Mouse (Mus musculus): ENCODE data around the gene Zcchc13.

The Zcchc13 gene

DNA sequence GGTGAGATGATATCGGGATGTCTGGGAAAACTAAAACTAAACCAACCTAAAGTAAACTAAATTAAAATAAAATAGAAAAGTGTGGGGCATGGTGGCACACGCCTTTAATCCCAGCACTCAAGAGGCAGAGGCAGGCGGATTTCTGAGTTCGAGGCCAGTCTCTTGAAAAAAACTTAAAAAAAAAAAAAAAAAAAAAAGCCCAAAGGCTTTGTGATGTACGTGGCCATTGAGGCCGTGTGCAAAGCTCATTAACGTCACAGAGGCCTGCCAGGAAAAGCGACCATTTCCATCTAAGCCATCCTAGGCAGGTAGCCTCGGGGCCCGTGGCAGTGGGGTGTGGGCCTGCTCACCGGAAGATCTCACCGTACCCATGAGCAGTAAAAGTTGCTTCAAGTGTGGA is at the start of gene Zcchc13:
Zcchc13 (plus strand) TSS at position 284 of the 400 bp plus-strand sequence.
- no peak for DNase-seq

DNA sequence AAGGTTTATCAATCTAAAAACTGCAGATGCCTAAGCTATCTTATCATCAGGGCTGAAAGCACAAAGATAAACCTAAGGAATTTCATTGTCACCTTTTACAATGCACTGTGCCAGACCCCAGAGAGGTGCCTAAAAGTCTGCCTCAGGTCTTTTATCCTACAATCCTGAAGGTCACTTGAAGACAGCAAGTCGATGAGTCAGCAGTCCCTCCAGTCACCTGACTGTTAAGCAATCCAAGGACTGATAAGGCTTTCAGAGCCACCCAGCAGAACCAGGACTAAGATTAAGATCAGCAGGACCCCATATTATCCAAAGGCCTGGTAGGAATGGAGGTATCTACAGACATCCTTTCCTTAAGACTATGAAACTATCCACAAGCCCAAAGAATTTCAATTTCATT is 46.1 kb upstream of the Zcchc13 start:
- no peak for DNase-seq

DNA sequence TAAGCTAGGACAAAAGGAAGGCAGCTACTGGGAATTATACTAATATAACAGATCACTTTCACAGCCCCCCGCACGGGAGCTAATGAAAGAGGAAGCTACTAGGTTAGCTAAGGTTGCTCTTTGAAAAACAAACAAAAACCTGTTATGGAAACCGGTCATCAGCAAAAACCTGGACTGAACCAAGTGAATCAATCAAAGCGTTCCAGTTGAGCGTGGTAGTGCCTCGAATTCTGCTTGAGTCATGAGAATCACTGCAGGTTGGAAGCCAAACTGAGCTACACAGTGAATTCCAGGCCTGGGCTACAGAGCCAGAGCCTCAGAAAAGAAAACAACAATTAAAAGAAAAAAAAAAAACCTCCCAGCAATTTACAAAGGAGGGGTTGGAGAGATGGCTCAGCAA is 38.3 kb upstream of the Zcchc13 start:
- DNase-seq = no peak

DNA sequence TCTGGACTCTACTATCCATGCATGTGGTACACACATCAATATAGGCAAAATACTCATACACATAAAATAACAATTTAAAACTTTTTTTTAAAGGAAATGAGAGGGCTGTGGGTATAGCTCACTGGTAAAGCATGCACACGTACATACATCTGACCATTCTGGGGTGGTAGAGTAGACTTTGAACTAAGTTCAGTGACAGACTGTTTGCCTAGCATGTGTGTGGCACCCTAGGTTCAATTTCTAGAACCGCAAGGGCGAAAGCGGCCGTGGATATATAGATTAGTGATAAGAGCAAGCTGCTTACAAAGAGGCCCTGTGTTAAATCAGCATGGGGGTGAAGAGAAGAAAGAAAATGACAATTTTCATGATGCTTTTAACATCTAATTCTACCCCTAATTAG is 27.8 kb upstream of the Zcchc13 start:
- no peak for DNase-seq

DNA sequence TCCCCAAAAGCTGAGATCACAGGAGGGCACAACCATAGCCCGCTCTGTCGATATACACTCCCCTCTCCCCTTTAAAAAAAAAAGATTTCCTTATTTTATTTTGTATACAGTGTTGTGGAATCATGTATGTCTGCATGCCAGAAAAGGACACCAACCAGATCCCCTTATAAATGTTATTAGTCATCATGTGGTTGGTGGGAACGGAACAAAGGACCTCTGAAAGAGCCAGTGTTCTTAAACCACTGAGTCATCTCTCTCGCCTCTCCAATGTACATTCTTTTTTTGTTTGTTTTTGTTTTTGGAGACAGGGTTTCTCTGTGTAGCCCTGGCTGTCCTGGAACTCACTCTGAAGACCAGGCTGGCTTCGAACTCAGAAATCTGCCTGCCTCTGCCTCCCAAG is 26.2 kb upstream of the Zcchc13 start:
- no peak for DNase-seq

DNA sequence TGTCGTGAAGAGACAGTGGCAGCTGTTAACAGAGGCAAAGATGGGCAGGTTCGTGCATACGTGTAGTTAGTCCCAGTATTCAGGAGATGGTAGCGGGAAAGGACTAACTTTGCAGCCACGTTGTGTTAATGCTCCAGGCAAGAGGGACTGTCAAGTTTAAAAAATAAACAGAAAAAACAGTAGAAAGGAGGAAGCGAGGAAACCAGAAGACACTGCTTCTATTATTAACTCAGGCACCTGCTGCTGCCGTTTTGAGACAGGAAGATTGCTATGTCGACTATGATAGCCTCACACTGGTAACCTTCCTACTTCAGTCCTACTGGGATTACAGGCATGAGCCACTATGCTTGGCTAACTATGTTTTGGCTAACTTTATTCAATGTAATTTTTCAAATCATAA is 24.9 kb upstream of the Zcchc13 start:
- DNase-seq = peak; percentile 38 to 55

DNA sequence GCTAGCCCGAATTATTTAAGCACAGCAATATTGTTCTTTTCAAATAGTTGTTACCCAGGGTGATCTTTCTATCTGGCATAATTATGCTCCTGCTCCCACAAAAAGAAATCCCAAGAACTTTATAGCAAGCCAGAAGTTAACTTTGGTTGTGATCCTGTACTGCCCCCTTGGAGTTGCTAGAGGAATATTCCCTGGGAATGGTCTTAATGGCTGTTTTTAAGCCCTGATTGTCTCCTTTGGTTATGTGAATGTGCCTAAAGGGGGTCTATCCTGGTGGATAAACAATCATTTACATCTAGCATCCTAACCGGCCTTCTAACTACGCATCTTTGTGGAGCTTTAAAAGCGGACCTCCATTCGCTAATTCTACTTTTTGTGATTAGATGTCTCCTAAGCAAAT is 20.0 kb upstream of the Zcchc13 start:
- no peak for DNase-seq

DNA sequence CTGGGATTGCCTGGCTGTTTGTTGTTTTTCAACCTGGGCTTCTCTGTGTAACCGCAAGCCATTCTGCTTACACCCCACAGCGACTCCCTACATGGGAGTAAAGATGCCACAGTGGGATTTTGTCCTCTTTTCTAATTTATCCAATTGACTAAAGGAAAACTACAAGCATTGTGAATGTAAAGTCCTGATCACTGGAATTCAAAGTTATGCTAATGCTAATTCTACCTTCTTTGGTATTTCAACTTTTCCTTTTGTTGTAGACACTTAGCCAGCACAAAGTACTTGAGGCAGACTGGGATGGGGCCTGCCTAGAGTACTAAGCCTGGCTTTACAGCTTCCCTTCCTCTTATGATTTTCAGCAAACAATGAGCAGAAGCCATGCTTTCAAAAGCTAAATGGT is 18.9 kb upstream of the Zcchc13 start:
- no peak for DNase-seq

DNA sequence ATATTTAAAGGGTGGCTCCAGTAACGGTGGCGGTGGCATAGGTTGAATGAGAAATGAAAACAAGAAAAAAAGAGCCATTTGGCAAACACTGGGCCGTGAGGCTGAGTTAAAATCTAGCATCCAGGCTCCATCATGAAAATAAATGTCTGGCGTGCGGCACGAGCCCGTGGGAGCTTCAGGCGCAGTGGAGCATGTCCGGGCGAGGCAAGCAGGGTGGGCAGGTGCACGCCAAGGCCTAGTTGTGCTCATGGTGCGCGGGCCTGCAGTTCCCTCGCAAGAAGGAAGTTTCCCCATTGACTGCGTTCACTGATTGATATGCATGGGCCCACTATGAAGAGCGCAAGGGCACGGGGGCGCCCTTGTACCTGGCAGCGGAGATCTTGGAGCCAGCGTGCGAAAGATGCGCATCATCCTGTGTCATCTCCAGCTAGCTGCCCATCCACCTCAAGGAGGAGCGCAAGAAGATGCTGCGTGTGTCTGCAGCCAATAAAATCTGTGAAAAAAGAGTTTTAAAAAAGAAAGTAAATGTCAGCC is 15.6 kb upstream of the Zcchc13 start:
- peak in 1 of 2 experiments; percentile 26 for DNase-seq

DNA sequence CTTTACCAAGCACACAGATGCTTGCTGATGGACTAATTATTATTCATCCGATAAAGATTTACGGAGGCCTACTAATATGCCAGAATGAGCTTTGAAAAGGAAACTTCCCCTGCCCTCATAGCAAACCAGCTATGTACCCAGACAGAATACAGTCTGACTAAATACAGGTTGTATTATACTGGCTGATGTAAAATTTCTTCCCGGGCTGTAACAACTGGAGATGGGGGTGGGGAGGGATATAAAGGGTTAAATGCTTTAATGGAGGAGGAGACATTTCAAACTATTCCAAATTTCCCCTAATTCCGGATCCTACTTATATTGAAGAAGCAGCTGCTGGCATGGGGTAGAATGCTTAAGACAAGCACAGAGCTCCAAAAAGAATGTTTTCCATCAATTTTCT is 14.9 kb upstream of the Zcchc13 start:
- no peak for DNase-seq

DNA sequence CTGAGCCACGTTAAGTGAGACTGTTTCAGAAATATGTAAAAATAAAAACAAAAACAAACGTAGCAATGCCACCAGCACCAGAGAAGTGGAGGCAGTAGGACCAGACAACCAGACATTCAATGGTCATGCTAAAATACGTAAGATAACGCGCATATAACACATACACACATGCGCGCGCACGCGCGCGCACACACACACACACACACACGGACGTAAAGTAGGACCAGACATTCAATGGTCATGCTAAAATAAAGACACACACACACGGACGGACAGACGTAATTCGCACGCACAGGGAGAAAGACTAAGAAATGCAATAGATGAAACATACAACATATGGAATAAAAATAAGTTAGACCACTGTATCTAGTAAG is 14.2 kb upstream of the Zcchc13 start:
- DNase-seq = peak; percentile 56 to 68

DNA sequence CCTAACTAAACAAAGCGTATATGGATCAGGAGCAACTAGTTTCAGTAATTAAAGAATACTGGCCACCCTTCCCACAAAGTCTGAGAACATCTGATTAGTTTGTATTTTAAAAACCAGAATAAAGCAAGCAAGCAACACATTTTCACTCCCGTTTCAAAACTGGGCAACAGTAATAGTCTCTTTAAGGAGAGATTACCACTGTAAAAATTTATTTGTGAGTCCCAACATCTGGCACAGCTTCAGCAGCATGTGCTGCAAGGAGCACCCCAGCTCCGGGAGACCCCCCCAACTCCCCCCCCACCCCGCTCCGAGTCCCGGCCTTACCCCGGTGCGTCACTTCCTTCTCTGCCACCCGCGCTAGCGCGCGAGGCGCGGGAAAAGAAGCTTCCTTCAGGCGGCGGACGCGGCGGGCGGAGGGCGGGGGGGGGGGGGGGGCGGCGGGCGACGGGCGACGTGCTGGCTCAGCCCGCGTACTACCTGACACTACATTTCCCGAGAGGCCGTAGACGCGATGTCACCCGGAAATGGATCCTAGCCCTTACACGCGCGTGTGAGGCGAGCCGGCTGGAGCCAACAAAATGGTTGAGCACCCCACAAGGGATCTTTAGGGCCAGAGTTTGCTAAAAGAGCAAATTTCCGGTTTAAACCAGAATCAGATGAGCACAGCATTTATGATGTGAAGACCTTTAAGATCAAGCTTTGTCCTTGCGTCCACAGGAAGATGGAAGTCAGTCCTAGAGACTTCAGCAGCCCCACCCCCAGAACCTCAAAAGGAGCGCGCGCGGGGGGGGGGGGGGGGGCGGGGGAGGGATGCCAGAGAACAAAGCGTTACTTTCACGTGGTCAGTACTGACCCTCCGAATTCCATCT is 13.6 kb upstream of the Zcchc13 start:
- DNase-seq = peak; percentile 75 to 80

DNA sequence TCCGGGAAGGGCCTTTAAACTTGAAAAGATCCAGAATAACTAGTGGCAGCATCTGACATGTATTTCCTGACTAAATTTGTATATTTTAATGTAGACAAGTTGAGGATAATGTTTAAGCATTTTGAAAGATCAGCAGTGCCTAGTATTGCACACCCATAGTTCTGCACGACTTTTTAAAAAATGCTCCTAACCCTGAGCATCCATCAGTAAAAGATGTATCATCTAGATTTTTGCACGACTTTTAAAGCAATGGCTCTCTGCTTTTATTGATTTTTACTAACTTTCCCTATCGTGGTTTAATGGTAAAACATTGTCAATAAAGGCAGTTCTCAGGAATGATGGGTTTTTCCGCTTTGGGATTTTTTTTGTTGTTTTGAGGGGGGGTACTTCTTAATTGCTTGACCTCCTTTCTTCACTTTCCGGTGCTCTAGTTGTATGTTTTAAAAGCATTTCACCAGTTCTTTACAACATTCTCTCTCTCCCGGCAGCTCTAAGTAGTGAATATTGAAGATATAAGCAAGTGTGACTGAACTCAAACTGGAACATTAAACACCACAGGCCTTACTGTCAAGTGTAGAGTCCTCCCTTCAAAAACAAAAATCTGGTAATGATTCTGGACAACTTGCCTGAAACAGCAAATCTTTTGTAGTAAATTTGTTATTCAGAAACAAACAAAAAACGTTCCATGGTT is 12.8 kb upstream of the Zcchc13 start:
- DNase-seq = no peak

DNA sequence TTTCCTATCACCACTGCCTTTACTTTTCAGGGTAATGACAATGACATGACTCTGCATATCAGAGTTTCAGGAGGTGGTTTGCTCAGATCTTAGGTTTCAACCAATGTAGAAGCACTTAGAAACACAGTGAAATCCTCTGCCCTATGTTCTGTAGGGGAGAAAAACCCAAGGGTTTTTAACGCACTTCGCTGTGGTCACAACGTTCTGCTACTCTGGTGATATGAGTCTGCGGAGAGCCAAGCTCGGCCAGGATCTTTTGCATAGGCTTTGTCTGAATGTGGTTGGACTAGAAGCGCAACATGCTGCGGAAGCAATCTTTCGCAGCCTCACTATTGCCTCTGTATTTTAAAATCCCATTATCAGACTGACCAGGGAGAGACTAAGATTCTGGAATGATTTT is 8.6 kb upstream of the Zcchc13 start:
- peak in 1 of 2 experiments; percentile 61 for DNase-seq

DNA sequence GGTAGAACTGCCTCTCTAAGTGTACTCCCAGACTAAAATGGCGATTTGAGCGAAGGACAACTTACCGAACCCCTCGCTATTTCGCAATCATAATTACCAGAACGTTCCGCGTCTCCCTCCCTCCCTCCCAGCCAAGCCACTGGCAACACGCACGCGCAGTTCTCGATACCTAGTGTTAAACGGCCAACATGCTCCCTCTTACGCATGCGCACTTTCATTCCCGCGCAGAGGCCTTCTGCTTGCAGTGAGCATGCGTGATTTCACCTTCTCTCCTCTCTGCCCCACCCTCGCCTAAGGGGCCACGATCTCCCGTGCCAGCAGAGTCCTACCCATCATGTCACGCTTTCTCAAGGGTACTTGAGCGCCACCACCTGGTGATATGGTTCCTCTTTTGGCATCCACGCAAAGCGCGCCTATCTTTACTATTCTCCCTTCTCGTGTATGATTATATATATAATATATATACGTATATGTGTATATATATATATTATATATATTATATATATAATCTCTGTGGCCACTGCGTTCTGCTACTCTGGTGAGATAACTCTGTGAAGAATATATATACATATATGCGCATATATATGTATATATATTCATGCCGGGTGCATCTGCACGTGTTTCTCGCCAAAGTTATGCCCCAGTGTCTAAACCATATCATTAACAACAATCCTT is 8.0 kb upstream of the Zcchc13 start:
- DNase-seq = peak; percentile 90 to 94

DNA sequence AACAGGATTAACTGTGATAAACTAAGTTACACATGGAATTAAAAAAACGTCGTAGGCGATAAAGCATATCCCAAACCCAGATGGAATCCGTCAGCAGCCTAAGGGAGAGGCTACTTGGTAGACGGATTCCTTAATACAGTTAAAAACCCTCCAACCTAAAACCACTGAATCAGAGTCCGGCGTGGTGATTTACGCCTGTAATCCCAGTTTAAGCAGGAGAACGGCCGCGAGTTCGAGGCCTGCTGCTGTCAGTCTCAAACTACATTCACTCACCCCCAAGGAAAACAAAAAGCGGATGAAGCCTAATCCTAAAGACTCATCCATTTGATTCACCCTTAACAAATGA is 7.5 kb upstream of the Zcchc13 start:
- peak; percentile 12 to 40 for DNase-seq

DNA sequence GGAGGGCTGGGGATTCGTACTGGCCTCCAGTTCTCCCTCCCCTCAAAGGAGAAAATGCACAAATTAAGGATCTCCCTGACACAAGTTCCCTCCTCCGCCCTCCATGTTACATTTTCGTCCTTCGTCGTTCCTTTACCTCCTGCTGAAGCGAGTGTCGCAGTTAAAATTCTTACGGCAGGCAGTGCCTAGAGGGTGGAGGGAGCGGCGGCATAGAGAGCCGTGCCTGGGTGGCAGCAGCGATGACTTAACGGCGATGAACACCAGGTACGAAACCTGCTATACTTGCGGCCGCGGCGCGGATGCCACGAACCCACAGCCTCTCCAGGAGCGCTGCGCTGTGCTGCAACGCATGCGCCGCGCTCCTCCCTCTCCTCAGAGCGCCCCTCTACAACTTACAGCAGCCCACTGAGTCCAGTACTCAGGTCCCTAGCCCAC is 7.0 kb upstream of the Zcchc13 start:
- DNase-seq = peak; percentile 42 to 59

DNA sequence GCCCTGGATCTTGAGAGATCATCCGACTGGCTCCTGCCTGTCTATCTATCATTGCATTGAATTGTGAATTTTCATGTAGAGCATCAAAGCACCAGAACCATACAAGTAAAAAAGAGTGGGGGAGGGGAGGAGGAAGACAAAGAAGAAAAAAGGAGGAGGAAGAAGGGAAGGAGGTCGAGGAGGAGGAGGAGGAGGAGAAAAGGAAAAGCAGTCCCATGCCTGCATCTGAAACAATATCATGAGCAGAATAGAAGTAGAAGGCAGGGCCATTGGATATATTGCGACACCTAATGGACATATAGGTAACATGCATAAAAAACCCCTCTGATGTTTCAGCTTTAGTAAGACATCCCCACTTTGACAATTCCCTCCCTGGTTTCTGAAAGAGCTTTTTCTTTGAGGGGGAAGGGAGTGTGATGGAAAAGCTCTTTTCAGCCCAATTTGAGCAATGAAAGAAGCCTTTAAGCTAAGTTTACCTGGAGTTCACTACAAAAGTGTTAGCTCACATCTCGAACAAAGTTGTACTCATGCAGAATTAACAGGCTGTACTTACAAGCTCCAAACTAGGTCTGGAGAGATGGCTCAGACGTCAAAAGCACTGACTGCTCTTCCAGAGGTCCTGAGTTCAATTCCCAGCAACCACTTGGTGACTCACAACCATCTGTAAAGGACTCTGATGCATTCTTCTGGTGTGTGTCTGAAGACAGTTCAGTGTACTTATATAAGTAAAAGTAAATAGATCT is 5.8 kb upstream of the Zcchc13 start:
- peak in 1 of 2 experiments; percentile 30 for DNase-seq

DNA sequence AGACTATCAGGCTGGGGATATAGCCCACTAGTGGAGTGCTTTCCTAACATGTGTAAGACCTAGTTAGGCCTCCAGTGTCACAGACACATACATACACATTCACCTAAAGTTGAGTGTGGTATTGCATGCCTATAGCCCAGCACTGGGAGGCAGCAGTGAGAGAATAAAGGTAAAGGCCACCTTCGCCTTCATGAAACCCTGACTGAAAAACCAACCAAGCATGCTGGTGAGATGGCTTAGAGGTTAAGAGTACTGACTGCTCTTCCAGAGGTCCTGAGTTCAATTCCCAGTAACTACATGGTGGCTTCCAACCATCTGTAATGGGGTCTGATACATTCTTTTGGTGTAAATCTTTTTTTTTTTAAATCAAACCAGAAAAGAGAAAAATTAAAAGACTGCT is 1.5 kb upstream of the Zcchc13 start:
- peak in 1 of 2 experiments; percentile 34 for DNase-seq

DNA sequence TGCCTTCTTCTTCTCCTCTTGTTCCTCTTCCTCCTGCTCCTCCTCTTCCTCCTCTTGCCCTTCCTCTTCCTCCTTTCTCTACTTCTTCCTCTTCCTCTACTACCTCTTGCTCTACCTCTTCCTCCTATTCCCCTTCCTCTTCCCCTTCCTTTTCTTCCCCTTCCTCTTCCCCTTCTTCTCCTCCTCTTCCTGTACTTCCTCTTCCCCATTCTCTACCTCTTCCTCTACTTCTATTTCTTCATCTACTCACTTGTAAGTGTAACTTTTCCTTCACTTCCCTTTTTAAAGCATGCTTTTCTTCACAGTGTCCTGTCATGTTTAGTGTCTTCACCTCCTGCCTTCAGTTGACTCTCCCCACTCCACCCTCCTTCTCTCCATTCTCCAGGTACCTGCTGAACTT is 3.5 kb downstream of the Zcchc13 start:
- no peak for DNase-seq

DNA sequence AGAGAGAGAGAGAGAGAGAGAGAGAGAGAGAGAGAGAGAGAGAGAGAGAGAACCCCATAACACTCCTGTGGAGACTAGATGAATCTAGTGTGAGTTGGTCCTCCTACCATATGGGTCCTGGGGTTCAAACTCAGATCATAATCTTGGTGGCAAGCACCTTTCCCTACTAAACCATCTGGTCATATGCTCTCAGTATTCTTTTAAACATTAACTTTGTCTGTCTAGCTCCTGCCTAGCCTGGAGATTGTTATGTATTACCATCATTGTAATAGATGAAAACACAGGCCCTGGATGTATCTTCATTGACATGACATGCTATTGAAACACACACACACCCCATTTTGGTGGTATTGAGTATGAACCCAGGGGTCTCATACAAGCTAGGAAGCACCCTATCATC is 5.6 kb downstream of the Zcchc13 start:
- no peak for DNase-seq

DNA sequence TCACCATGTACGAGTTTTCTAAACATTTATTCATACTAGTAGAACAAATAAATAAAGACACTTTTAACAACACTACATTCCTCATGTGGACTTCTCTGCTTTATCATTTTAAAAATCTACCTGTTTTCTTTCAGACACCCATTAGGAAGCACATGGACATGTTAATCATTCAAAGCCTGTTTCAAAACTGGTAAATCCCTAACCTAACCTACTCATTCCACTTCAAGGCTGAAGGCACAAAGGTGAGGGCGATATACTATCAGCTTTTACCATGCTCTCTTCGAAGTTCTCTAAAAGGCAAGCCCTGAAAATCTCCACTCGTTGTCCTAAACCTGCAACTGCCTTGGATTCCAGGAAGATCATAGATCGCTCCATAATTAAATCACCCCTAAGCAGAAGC is 8.2 kb downstream of the Zcchc13 start:
- DNase-seq = no peak

DNA sequence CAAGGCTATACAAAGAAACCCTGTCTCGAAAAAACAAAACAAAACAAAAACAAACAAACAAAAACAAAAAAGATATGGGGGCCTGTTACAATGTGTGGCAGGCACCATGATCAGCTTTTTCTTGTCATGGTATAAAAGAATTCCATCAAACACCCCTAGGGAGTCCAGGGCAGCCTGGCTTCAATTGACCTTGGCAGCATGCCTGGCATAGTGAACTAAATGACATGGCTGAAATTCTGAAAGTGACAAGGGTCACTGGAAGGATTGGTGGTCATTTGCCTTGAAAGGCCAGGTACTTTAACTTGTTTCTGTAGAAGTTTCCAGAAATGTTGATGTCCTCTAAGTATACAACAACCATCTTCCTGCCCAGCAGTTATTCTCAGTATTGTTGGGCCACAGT is 13.9 kb downstream of the Zcchc13 start:
- no peak for DNase-seq

Measured in B cell, adult 2 months (primary cell).